Mouse (Mus musculus): ENCODE measurements around the gene Gde1.

GRCm38 (mm10) chr7:118747891-118748672 is 42.5 kb upstream of the Gde1 start:
- TF ChIP-seq CTCF (IDR thresholded peaks at IDR 0.05; ENCODE audit: low read depth, low read length): no peak
- no peak for TF ChIP-seq GATA1 (IDR thresholded peaks at IDR 0.05; ENCODE audit: borderline replicate concordance, low read length)
- TF ChIP-seq POLR2AphosphoS5 (IDR thresholded peaks at IDR 0.05; ENCODE audit: insufficient replicate concordance, low read depth, low read length): no peak
